Mouse (Mus musculus): Measurements from ENCODE around the gene Prrx1.

Prrx1 gene

DNA sequence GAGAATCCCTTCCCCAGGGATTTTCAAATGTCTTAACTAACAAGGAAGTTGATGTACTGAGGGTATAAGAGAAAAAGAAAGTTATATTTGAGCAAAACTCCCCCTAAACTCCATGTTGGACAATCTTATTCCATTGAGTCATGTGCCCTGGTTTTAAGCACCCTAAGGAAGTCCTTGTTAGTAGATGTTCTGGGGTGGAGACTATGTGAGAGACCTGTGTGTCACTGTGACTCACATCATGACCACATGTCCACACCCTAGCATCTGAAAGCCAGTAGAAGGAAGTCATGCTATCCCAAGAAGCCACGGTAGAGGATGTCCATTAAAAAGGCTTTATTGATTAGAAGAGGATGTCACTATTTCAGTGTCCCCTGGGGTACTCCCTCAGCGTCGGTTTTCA lies 40.4 kb downstream of the Prrx1 start:
- DNase-seq (ENCODE audit: low spot score in 2 of 2), result no peak

GRCm38 (mm10) chr1:163266853-163267538 lies 46.5 kb downstream of the Prrx1 start:
- no peak for DNase-seq (ENCODE audit: low spot score in 2 of 2)

DNA sequence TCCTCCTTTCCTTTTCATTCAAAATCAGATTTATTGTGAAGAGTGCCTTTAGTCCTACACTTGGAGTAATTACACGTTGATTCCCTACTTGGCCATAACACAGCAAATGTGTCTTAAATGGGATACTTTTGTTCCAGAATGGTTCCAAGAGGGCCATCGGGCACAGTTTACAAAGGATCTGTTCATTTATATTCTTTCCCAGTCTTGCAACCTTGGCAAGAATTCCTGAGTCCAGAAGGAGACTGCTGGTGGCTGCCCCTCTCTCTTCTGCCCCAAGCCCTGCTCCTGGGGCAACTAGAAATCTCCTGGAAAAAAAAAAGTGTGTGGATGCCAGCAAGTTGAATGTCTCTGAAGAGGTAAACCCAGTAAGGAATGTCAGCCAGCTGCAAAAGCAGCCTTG lies 56.2 kb downstream of the Prrx1 start:
- no peak for DNase-seq (ENCODE audit: low spot score in 2 of 2)

GRCm38 (mm10) chr1:163255884-163256283 lies 57.6 kb downstream of the Prrx1 start:
- DNase-seq (ENCODE audit: low spot score in 2 of 2), result no peak

GRCm38 (mm10) chr1:163252796-163253195 lies 60.7 kb downstream of the Prrx1 start:
- DNase-seq (ENCODE audit: low spot score in 2 of 2), result no peak

GRCm38 (mm10) chr1:163252331-163252730 lies 61.2 kb downstream of the Prrx1 start:
- DNase-seq (ENCODE audit: low spot score in 2 of 2), result no peak

GRCm38 (mm10) chr1:163251766-163252165 lies 61.7 kb downstream of the Prrx1 start:
- no peak for DNase-seq (ENCODE audit: low spot score in 2 of 2)

DNA sequence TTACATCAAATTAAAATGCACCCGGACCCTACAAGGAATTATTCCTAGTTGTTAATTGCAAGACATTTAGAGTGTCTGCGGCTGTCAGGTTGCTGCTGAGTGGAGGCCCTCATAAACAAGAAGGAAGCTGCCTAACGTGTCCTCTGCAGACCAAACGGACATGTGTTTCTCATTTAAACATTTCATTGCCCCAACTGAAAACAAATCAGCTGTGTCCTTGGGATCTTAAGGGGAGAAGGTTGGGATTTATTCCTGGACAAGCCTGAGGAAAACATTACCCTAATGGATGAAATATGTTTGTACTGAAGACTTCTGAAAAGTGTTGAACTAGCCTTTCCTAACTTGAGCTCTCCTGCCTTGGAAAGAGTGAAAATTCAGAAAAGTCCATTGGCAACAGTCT lies 74.6 kb downstream of the Prrx1 start:
- no peak for DNase-seq (ENCODE audit: low spot score in 2 of 2)

- no peak for DNase-seq (ENCODE audit: low spot score in 2 of 2)
These were observed 82.3 kb downstream of the Prrx1 start for GRCm38 (mm10) chr1:163231230-163231629.

DNA sequence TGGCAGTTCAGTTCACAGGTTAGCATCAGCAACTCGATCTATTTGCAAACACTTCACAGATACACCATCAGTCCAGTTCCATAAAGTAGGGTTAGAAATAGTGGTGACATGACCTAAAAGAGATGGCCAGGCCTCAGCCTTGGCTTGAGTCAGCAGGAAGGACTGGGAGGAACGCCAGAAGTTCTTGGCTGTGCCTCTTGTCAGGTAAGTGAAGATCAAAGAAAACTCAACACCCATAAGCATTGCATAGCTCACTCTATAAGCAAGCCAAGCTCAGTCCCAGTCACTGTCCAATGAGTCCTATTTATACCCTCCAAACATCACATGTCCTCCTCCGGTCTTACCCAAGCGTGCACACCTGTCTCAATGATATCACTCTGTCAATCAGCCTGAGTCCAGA lies 87.2 kb downstream of the Prrx1 start:
- no peak for DNase-seq (ENCODE audit: low spot score in 2 of 2)

DNA sequence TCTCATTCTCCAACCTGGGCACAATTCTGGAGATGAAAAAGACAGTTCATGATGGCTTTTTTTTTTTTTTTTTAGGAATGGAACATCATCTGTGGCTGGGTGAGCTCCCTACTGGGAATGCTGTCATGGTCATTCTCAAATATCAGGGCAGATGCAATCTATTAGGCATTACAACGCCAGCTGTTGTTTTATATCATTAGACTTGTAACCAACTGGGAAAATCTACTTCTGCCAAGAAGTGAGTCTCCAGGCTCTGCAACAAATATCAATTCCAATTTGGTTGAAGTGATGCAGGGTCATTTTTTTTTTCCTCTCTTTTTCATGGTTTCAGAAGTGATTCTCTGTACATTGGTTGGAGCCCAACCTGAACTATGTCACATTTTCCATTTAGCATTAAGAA lies 91.7 kb downstream of the Prrx1 start:
- no peak for DNase-seq (ENCODE audit: low spot score in 2 of 2)

GRCm38 (mm10) chr1:163208919-163209867 lies 104.3 kb downstream of the Prrx1 start:
- DNase-seq (ENCODE audit: low spot score in 2 of 2), result no peak

- DNase-seq (ENCODE audit: low spot score in 2 of 2), result no peak
These were observed 114.7 kb downstream of the Prrx1 start for GRCm38 (mm10) chr1:163198767-163199166.

DNA sequence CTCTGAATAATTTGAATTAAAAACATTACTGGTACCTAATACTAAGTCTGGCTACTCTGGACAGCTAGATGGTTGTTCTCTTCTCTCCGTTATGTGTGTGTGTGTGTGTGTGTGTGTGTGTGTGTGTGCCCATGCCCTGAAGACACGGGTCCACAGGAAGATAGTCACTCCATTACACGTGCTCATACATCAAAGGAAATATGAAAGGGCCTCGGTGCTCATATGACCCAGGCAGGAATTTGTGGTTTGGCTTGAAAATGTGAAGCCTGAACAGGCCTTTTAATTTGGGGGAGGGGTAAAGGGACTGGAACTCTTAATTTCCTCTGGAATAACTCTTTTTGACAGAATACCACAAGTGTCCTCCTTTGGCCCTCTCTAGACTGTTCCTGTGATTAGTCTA lies 115.5 kb downstream of the Prrx1 start:
- DNase-seq (ENCODE audit: low spot score in 2 of 2), result no peak

Data from spleen, postnatal 14 days (tissue).